Mouse (Mus musculus): Measurements from ENCODE around the gene Cdc16.

DNA sequence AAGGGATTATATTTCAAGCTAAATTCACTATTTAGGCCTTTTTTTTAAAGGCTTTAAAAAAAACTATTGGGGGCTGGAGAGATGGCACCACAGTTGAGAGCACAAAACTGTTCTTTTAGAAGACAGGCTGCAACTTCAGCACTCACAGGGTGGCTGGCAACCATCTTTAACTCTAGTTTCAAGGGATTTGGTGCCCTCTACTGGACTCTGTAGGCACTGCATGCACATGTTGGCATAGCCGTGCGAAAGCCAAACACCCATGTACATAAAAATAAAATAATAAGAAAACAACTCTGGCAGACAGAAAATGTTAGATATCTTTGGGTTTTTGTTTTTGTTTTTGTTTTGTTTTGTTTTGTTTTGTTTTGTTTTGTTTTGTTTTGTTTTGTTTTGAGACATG, 3.8 kb upstream of the Cdc16 start:
- TF ChIP-seq POLR2A (IDR thresholded peaks at IDR 0.05; ENCODE audit: low read depth, low read length) (no peak), RCOR1 (conservative IDR thresholded peaks at IDR 0.05; ENCODE audit: low read depth, low read length) (no peak)

Data from CH12.LX (cell line).